Mouse (Mus musculus): ENCODE measurements around the gene Serpina3c.

DNA sequence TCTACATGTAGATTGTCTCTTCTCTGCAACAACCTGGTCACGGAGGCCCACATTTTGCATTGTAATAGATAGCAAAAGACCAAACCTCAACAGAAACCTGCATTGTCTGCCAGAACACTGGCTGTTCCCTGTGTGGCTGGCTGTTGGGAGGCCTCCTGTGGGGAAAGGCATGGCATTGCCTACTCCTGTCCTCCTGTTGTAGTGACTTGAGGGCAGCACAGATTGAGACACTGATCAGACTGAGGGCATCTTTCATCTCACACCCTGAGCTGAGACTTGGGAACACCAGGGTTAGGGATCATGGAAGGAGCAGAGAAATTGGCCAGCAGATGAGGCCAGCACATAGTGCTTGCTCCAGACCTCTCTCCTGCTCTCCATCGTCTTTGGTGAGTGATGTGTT, 15.5 kb downstream of the Serpina3c start:
- TF ChIP-seq ZNF384 (IDR thresholded peaks at IDR 0.05; ENCODE audit: low read depth, low read length) (no peak), ZC3H11A (IDR thresholded peaks at IDR 0.05; ENCODE audit: borderline replicate concordance, low read depth, low read length) (no peak)
